Mouse (Mus musculus): ENCODE data around the gene Olfr681. TPM values are rescaled to one million over a fixed set of nuclear protein-coding genes. Genes with fewer than 3 reads are reported as not detected.
"Not testable (repeated sequence)": the region's sequence is repeated elsewhere in the genome, so short reads cannot be mapped to it uniquely, and the experiment has no call there.

Gene Olfr681
- polyA plus RNA-seq (2014; fragmentation: Nextera tagmentation; extraction: Ambion mirVana), result not detected in 2 replicates

DNA sequence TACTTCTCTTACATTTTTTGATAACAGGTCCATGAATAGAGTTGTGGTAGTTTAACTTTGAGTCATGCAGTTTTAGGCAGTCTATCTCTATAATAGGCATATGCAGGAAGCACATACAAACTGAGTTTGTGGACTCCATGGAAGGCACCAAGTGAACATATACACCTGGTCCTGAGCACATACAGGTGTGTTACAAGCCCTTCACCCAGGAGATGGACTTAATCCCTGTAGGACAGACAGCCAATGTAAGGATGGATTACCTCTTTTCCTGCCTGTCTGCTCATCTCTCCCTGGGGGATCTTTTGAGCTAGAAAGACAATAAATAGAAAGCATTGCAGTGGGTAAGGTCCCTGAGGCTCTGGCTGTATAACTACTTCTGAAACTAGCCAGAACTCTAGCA is at the start of gene Olfr681:
Gene Olfr681, plus strand, starts transcription at position 301 of the 400 bp plus-strand sequence.
- Histone ChIP-seq H3K4me2 (ENCODE audit: low read depth, low read length) (no peak within 1 kb of the TSS), H3K36me3 (replicated peaks; ENCODE audit: control insufficient read depth, insufficient read depth, low read depth, low read length) (no peaks in the 10 kb centered on the region), H3K9ac (replicated peaks; ENCODE audit: low read length) (no peak within 1 kb of the TSS), H3K9me3 (replicated peaks; ENCODE audit: control insufficient read depth, low read length) (no peaks in the 10 kb centered on the region), H3K4me3 (ENCODE audit: low read depth, low read length) (no peak within 1 kb of the TSS), H3K4me1 (ENCODE audit: control insufficient read depth, insufficient read depth, low read length) (no peaks in the 10 kb centered on the region), H3K27me3 (ENCODE audit: control insufficient read depth, insufficient read depth, low read length) (no peaks in the 10 kb centered on the region), H3K27ac (replicated peaks; ENCODE audit: low read depth, low read length) (no peak within 1 kb of the TSS)
- no peak for DNase-seq (ENCODE audit: low spot score)
- ATAC-seq (replicated peaks; ENCODE audit: insufficient number of reproducible peaks, low FRiP score, low TSS enrichment, low read depth), result no peak

DNA sequence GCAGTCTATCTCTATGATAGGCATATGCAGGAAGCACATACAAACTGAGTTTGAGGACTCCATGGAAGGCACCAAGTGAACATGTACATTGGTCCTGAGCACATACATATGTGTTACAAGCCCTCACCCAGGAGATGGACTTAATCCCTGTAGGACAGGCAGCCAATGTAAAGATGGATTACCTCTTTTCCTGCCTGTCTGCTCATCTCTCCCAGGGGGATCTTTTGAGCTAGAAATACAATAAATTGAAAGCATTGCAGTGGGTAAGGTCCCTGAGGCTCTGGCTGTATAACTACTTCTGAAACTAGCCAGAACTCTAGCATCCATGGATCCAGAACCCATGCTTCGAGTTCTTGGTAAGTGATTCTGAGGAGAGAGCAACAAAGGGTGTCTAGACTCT is 35.7 kb upstream of the Olfr681 start, which contains the start of gene Olfr679:
Gene Olfr679, plus strand, starts transcription at position 301 of the 400 bp plus-strand sequence.
- H3K27ac ChIP-seq (replicated peaks; ENCODE audit: low read depth, low read length), result no peak within 1 kb of the TSS
- no peaks in the 10 kb centered on the region for H3K36me3 ChIP-seq (replicated peaks; ENCODE audit: control insufficient read depth, insufficient read depth, low read depth, low read length)
- ATAC-seq (replicated peaks; ENCODE audit: insufficient number of reproducible peaks, low FRiP score, low TSS enrichment, low read depth) (no peak), DNase-seq (ENCODE audit: low spot score) (no peak)
- no peaks in the 10 kb centered on the region for H3K27me3 ChIP-seq (ENCODE audit: control insufficient read depth, insufficient read depth, low read length)
- no peaks in the 10 kb centered on the region for H3K9me3 ChIP-seq (replicated peaks; ENCODE audit: control insufficient read depth, low read length)
- H3K4me1 ChIP-seq (ENCODE audit: control insufficient read depth, insufficient read depth, low read length), result no peaks in the 10 kb centered on the region
- 43% methylated on average over 1 of the region's 1 CpGs for WGBS
- no peak within 1 kb of the TSS for H3K9ac ChIP-seq (replicated peaks; ENCODE audit: low read length)
- no peak within 1 kb of the TSS for H3K4me3 ChIP-seq (ENCODE audit: low read depth, low read length)
- no peak within 1 kb of the TSS for H3K4me2 ChIP-seq (ENCODE audit: low read depth, low read length)

DNA sequence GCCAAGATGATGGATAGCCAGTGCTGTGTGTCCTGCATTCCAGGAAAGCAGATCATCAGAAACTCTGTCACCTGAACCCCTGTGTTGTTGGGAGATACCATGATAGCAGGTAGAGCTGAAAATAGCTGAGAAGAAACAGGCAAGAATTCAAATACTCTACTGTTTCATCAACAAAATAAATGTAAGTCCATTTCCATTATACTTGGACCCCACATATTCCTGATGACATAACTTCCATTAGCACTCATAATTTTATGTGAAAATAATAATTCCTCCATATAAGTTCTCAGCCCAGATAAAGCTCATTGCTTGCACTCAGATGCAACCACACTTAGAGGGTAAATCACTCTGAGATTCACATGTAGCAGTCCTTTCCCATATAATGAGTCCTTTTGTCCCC is 23.9 kb upstream of the Olfr681 start, which contains the start of gene Olfr680-ps1:
Gene Olfr680-ps1, minus strand, starts transcription at position 101 of the 400 bp plus-strand sequence.
- H3K4me3 ChIP-seq (ENCODE audit: low read depth, low read length); ATAC-seq (replicated peaks; ENCODE audit: insufficient number of reproducible peaks, low FRiP score, low TSS enrichment, low read depth); H3K27ac ChIP-seq (replicated peaks; ENCODE audit: low read depth, low read length); H3K27me3 ChIP-seq (ENCODE audit: control insufficient read depth, insufficient read depth, low read length); H3K9ac ChIP-seq (replicated peaks; ENCODE audit: low read length); H3K9me3 ChIP-seq (replicated peaks; ENCODE audit: control insufficient read depth, low read length); H3K4me1 ChIP-seq (ENCODE audit: control insufficient read depth, insufficient read depth, low read length); H3K36me3 ChIP-seq (replicated peaks; ENCODE audit: control insufficient read depth, insufficient read depth, low read depth, low read length); DNase-seq (ENCODE audit: low spot score); H3K4me2 ChIP-seq (ENCODE audit: low read depth, low read length): not testable (repeated sequence)

DNA sequence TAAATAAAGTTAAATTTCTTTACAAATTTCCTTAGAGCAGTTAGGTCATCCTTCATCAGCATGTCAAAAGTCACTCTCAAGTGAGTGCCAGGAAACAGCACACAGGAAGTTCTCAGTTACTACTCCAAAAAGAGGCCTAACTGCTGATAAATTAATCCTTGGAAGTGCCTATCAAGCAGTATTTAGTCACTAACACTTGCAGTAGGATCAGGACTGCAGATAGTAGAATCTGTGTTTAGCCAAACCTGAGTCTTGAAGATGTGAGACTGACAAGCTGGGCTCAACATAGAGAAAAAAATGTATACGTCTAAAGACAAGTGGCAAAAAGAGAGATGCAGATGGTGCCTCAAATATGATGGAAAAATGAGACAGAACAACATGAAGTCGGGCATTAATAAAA is 24.6 kb downstream of the Olfr681 start:
- no peak overlapping the region for H3K4me2 ChIP-seq (ENCODE audit: low read depth, low read length)
- no peak overlapping the region for H3K4me3 ChIP-seq (ENCODE audit: low read depth, low read length)
- no peaks in the 10 kb centered on the region for H3K27me3 ChIP-seq (ENCODE audit: control insufficient read depth, insufficient read depth, low read length)
- no peak overlapping the region for H3K27ac ChIP-seq (replicated peaks; ENCODE audit: low read depth, low read length)
- ATAC-seq (replicated peaks; ENCODE audit: insufficient number of reproducible peaks, low FRiP score, low TSS enrichment, low read depth) (no peak), DNase-seq (ENCODE audit: low spot score) (no peak)
- no peaks in the 10 kb centered on the region for H3K9me3 ChIP-seq (replicated peaks; ENCODE audit: control insufficient read depth, low read length)
- no peak overlapping the region for H3K9ac ChIP-seq (replicated peaks; ENCODE audit: low read length)
- 81% methylated on average over 2 of the region's 2 CpGs for WGBS
- H3K4me1 ChIP-seq (ENCODE audit: control insufficient read depth, insufficient read depth, low read length), result no peaks in the 10 kb centered on the region
- no peaks in the 10 kb centered on the region for H3K36me3 ChIP-seq (replicated peaks; ENCODE audit: control insufficient read depth, insufficient read depth, low read depth, low read length)

DNA sequence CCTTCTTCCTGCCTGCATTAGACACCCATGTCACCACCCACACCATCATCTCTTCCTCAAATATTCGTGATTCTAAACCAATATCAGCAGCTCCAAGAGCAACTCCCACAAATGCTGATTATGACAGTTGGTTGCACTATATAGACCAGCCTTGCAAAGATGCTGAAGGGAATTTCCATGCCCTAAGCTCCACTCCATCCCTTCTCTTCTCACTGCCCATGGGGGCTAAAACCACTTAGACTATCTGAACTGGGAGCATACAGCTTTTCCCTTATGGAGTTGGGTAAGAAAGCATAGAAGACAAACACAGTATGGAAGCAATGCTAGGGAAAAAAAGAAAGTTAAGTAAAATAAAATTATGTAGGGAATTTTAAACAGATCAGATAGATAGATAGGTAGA is 30.3 kb downstream of the Olfr681 start, which contains the start of gene Olfr683:
Gene Olfr683, minus strand, starts transcription at position 101 of the 400 bp plus-strand sequence.
- WGBS, result 81% methylated on average over 1 of the region's 1 CpGs
- ATAC-seq (replicated peaks; ENCODE audit: insufficient number of reproducible peaks, low FRiP score, low TSS enrichment, low read depth), result no peak

DNA sequence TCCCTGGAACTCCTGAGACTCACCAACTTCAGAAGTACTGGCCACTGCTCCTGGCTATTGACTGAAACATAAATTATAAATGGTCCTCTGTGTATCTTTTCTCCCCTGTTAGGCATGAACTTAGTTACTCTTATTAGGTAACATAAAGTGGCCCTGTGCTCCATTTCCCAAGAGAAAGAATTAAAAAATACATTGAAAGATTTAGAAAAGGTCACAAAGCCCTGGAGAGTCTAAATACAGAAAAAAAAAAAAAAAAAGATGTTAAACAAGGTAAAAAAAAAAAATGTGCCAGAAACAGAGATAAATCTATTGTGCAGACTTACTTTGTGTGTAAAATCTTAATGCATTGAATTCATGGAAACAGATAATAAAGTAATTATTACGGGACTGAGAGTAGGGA is 46.9 kb downstream of the Olfr681 start, which contains the start of gene Olfr684:
Gene Olfr684, minus strand, starts transcription at position 101 of the 400 bp plus-strand sequence.
- no peak within 1 kb of the TSS for H3K27ac ChIP-seq (replicated peaks; ENCODE audit: low read depth, low read length)
- WGBS, result 60% methylated on average over 1 of the region's 1 CpGs
- no peak for ATAC-seq (replicated peaks; ENCODE audit: insufficient number of reproducible peaks, low FRiP score, low TSS enrichment, low read depth)

More for the DNA sequence above, 30.3 kb downstream of the Olfr681 start, which contains the start of gene Olfr683:
- no peaks in the 10 kb centered on the region for H3K27me3 ChIP-seq (ENCODE audit: control insufficient read depth, insufficient read depth, low read length)
- no peaks in the 10 kb centered on the region for H3K4me1 ChIP-seq (ENCODE audit: control insufficient read depth, insufficient read depth, low read length)
- DNase-seq (ENCODE audit: low spot score), result no peak
- H3K4me2 ChIP-seq (ENCODE audit: low read depth, low read length), result no peak within 1 kb of the TSS
- no peaks in the 10 kb centered on the region for H3K9me3 ChIP-seq (replicated peaks; ENCODE audit: control insufficient read depth, low read length)
- no peak within 1 kb of the TSS for H3K9ac ChIP-seq (replicated peaks; ENCODE audit: low read length)
- H3K36me3 ChIP-seq (replicated peaks; ENCODE audit: control insufficient read depth, insufficient read depth, low read depth, low read length), result no peaks in the 10 kb centered on the region
- no peak within 1 kb of the TSS for H3K27ac ChIP-seq (replicated peaks; ENCODE audit: low read depth, low read length)
- no peak within 1 kb of the TSS for H3K4me3 ChIP-seq (ENCODE audit: low read depth, low read length)

DNA sequence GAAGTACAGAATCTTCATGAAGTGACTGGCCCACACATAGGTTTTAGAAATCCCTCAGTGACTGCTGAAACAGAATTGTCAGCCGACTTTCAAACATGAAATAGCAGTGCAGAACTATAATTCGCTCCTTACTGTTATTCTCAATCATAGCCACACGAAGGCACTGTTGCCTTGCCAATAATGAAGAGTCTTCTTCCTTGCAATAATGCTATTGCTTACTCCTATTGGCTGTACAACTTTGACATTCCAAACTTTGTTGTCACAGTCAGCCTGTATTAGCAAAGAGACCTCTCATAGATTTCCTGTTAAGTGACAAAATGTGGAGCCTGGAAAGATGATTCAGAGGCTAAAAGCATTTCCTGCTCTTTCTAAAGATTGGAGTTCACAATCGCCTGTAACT is 54.1 kb downstream of the Olfr681 start:
- Histone ChIP-seq H3K36me3 (replicated peaks; ENCODE audit: control insufficient read depth, insufficient read depth, low read depth, low read length) (no peaks in the 10 kb centered on the region), H3K27me3 (ENCODE audit: control insufficient read depth, insufficient read depth, low read length) (no peaks in the 10 kb centered on the region), H3K27ac (replicated peaks; ENCODE audit: low read depth, low read length) (no peak overlapping the region), H3K9ac (replicated peaks; ENCODE audit: low read length) (no peak overlapping the region), H3K9me3 (replicated peaks; ENCODE audit: control insufficient read depth, low read length) (no peaks in the 10 kb centered on the region), H3K4me3 (ENCODE audit: low read depth, low read length) (no peak overlapping the region), H3K4me1 (ENCODE audit: control insufficient read depth, insufficient read depth, low read length) (no peaks in the 10 kb centered on the region), H3K4me2 (ENCODE audit: low read depth, low read length) (no peak overlapping the region)
- 51% methylated on average over 4 of the region's 4 CpGs for WGBS
- DNase-seq (ENCODE audit: low spot score) (no peak), ATAC-seq (replicated peaks; ENCODE audit: insufficient number of reproducible peaks, low FRiP score, low TSS enrichment, low read depth) (no peak)

More for the DNA sequence above, 46.9 kb downstream of the Olfr681 start, which contains the start of gene Olfr684:
- H3K27me3 ChIP-seq (ENCODE audit: control insufficient read depth, insufficient read depth, low read length), result no peaks in the 10 kb centered on the region
- no peak within 1 kb of the TSS for H3K4me3 ChIP-seq (ENCODE audit: low read depth, low read length)
- no peaks in the 10 kb centered on the region for H3K4me1 ChIP-seq (ENCODE audit: control insufficient read depth, insufficient read depth, low read length)
- DNase-seq (ENCODE audit: low spot score), result no peak
- H3K4me2 ChIP-seq (ENCODE audit: low read depth, low read length), result no peak within 1 kb of the TSS
- H3K9ac ChIP-seq (replicated peaks; ENCODE audit: low read length), result no peak within 1 kb of the TSS
- no peaks in the 10 kb centered on the region for H3K9me3 ChIP-seq (replicated peaks; ENCODE audit: control insufficient read depth, low read length)
- no peaks in the 10 kb centered on the region for H3K36me3 ChIP-seq (replicated peaks; ENCODE audit: control insufficient read depth, insufficient read depth, low read depth, low read length)
